ENCODE assay signal across 9 mouse cellular contexts in genomic region chr12:104066241-104066640, GRCm38 (mm10). TPM values are rescaled to one million over a fixed set of nuclear protein-coding genes. Genes with fewer than 3 reads are reported as not detected.
DNase-seq lines count a peak whose midpoint lies in the region; ATAC-seq and TF ChIP-seq lines count a peak whose summit lies in the region.
"Had no signal": no experiment of that assay in that cellular context is flagged by ENCODE, and none has a peak within 500 bp of the region (broad histone marks: within the 10 kb centered on the region; RNA-seq: fewer than 3 reads in every experiment).

No protein-coding gene starts in this region.

- no peak for TF ChIP-seq EP300 in CH12.LX (IDR thresholded peaks at IDR 0.05; ENCODE audit: low read length)

- no peaks in the 10 kb centered on the region for H3K4me1 ChIP-seq in hindbrain, embryonic 10.5 days (replicated peaks)
- no peaks in the 10 kb centered on the region for H3K4me1 ChIP-seq in hindbrain, embryonic 16.5 days (ENCODE audit: control insufficient read depth, insufficient read depth, low read depth, low read length)
- peaks cover 15 to 65% of the 10 kb centered on the region in 2 experiments for H3K4me1 ChIP-seq in CH12.LX (ENCODE audit: control insufficient read depth in 1 of 2, insufficient read depth in 2 of 2)
- H3K4me1 ChIP-seq: liver, embryonic 13.5 days had no signal

- no peaks in the 10 kb centered on the region for H3K36me3 ChIP-seq in hindbrain, embryonic 10.5 days
- no peaks in the 10 kb centered on the region for H3K36me3 ChIP-seq in hindbrain, embryonic 16.5 days (ENCODE audit: control insufficient read depth, insufficient read depth, low read length)
- H3K36me3 ChIP-seq in CH12.LX (replicated peaks in 1 of 2; ENCODE audit: control insufficient read depth in 1 of 2, insufficient read depth in 1 of 2, low read length in 1 of 2), result no peaks in the 10 kb centered on the region
- no peaks in the 10 kb centered on the region for H3K36me3 ChIP-seq in myocyte (ENCODE audit: control insufficient read depth, insufficient read depth)
- H3K36me3 ChIP-seq: liver, embryonic 13.5 days had no signal

- WGBS in hindbrain, embryonic 10.5 days, result 28% methylated on average over 8 of the region's 8 CpGs
- 20% methylated on average over 8 of the region's 8 CpGs for WGBS in hindbrain, embryonic 16.5 days

- peak overlapping the region; percentile 57 for H3K27ac ChIP-seq in hindbrain, embryonic 10.5 days
- H3K27ac ChIP-seq in hindbrain, embryonic 16.5 days (ENCODE audit: low read depth, low read length), result no peak overlapping the region
- no peak overlapping the region for H3K27ac ChIP-seq in CH12.LX (ENCODE audit: insufficient read depth, low read depth)
- H3K27ac ChIP-seq: liver, embryonic 13.5 days had no signal

- no peaks in the 10 kb centered on the region for H3K27me3 ChIP-seq in hindbrain, embryonic 10.5 days (ENCODE audit: insufficient read depth, poor library complexity, severe bottlenecking)
- H3K27me3 ChIP-seq in hindbrain, embryonic 16.5 days (replicated peaks; ENCODE audit: control insufficient read depth, insufficient read depth, low read length), result no peaks in the 10 kb centered on the region
- H3K27me3 ChIP-seq in CH12.LX (replicated peaks) (peaks cover 10% of the 10 kb centered on the region), myocyte (ENCODE audit: control insufficient read depth, insufficient read depth, insufficient read length) (no peaks in the 10 kb centered on the region)
- H3K27me3 ChIP-seq: liver, embryonic 13.5 days had no signal

- in situ Hi-C loops in CH12.LX (cut with MboI; ENCODE audit: low pct_ligation_motif_present, low pct_unique_long_range_greater_than_20kb, low sequenced_read_pairs), result no loop called here

- peak; percentile 80 for DNase-seq in hindbrain, embryonic 10.5 days (ENCODE audit: low spot score)
- DNase-seq in CH12.LX (ENCODE audit: extremely low read depth), result peak; percentile 74
- peak; percentile 15 for DNase-seq in c-Kit-positive CD71-positive TER-119-negative erythroid progenitor cells, embryonic 14.5 days (ENCODE audit: low read depth)
- peak; percentile 75 to 83 for DNase-seq in layer of hippocampus, postnatal 10 days (ENCODE audit: low spot score in 2 of 2)
- peak; percentile 33 for DNase-seq in thymus, postnatal 25 days
- DNase-seq: liver, embryonic 13.5 days had no signal

- H3K9ac ChIP-seq in hindbrain, embryonic 16.5 days (ENCODE audit: low read depth, low read length), result no peak overlapping the region
- H3K9ac ChIP-seq in CH12.LX (ENCODE audit: insufficient read depth, low read depth), result no peak overlapping the region
- H3K9ac ChIP-seq: liver, embryonic 13.5 days had no signal

- dilution Hi-C loops in CH12.LX (cut with MboI; ENCODE audit: extremely low pct_ligation_motif_present, extremely low pct_unique_long_range_greater_than_20kb, low sequenced_read_pairs), result no loop called here

- H3K9me3 ChIP-seq in hindbrain, embryonic 10.5 days, result no peaks in the 10 kb centered on the region
- H3K9me3 ChIP-seq in hindbrain, embryonic 16.5 days (ENCODE audit: control insufficient read depth, low read length), result no peaks in the 10 kb centered on the region
- no peaks in the 10 kb centered on the region for H3K9me3 ChIP-seq in CH12.LX (replicated peaks; ENCODE audit: low read length)
- H3K9me3 ChIP-seq: liver, embryonic 13.5 days had no signal

- TF ChIP-seq POLR2A in CH12.LX (IDR thresholded peaks at IDR 0.05; ENCODE audit: low read depth, low read length) (no peak), myocyte (IDR thresholded peaks at IDR 0.05; ENCODE audit: insufficient read length, low read depth) (no peak)

- TF ChIP-seq CTCF in CH12.LX (conservative IDR thresholded peaks at IDR 0.05 in 1 of 2, IDR thresholded peaks at IDR 0.05 in 1 of 2; ENCODE audit: low read depth in 2 of 2, low read length in 2 of 2), result peak; percentile 73 to 76

- no peak overlapping the region for H3ac ChIP-seq in myocyte (ENCODE audit: control insufficient read depth, insufficient read length)

- ATAC-seq in hindbrain, embryonic 16.5 days, result no peak
- peak; percentile 54 for ATAC-seq in granulocyte monocyte progenitor cell, adult 5-6 weeks (replicated peaks; ENCODE audit: poor library complexity, severe bottlenecking)

- no peaks in the 10 kb centered on the region for H3K79me2 ChIP-seq in CH12.LX (replicated peaks; ENCODE audit: control insufficient read depth, extremely low read depth, insufficient read depth, poor library complexity, severe bottlenecking)
- no peaks in the 10 kb centered on the region for H3K79me2 ChIP-seq in myocyte (ENCODE audit: control insufficient read depth, insufficient read depth)

- H3K4me2 ChIP-seq in hindbrain, embryonic 16.5 days (ENCODE audit: low read length), result no peak overlapping the region
- H3K4me2 ChIP-seq in CH12.LX (ENCODE audit: insufficient read depth, low read depth, poor library complexity, severe bottlenecking) (no peak overlapping the region), myocyte (ENCODE audit: low read depth) (peak overlapping the region; percentile 8)
- H3K4me2 ChIP-seq: liver, embryonic 13.5 days had no signal

- TF ChIP-seq RAD21 in CH12.LX (IDR thresholded peaks at IDR 0.05; ENCODE audit: low read depth, low read length), result peak; percentile 50

- H3K4me3 ChIP-seq in hindbrain, embryonic 10.5 days, result no peak overlapping the region
- no peak overlapping the region for H3K4me3 ChIP-seq in hindbrain, embryonic 16.5 days (ENCODE audit: low read length)
- H3K4me3 ChIP-seq in CH12.LX (replicated peaks in 1 of 3; ENCODE audit: low read depth in 2 of 3, low read length in 2 of 3, poor library complexity in 1 of 3) (no peak overlapping the region), myocyte (no peak overlapping the region)
- H3K4me3 ChIP-seq: liver, embryonic 13.5 days had no signal

TF ChIP-seq in CH12.LX, 34 proteins besides CTCF, POLR2A, EP300 and RAD21:
- TF ChIP-seq RCOR1 (conservative IDR thresholded peaks at IDR 0.05; ENCODE audit: low read depth, low read length), result no peak
- TF ChIP-seq SMC3 (IDR thresholded peaks at IDR 0.05; ENCODE audit: low read depth, low read length), result peak; percentile 42

TF ChIP-seq in myocyte, 11 proteins besides CTCF, POLR2A, EP300 and RAD21 (continues in another document):
- no peak for TF ChIP-seq TCF3 (IDR thresholded peaks at IDR 0.05; ENCODE audit: insufficient read length, low read depth)
- TF ChIP-seq E2F4 (IDR thresholded peaks at IDR 0.05; ENCODE audit: insufficient read depth), result no peak
- no peak for TF ChIP-seq MYOD1 (IDR thresholded peaks at IDR 0.05; ENCODE audit: control insufficient read depth in 1 of 3, insufficient read length in 2 of 3, low read depth in 2 of 3)
- TF ChIP-seq USF1 (IDR thresholded peaks at IDR 0.05; ENCODE audit: low read depth), result no peak
- TF ChIP-seq SRF (IDR thresholded peaks at IDR 0.05; ENCODE audit: control insufficient read depth, insufficient read length, low read depth), result no peak
- TF ChIP-seq POLR2AphosphoS2 (IDR thresholded peaks at IDR 0.05; ENCODE audit: insufficient read length, low read depth), result no peak
- TF ChIP-seq TCF12 (IDR thresholded peaks at IDR 0.05; ENCODE audit: insufficient read depth, poor library complexity, severe bottlenecking), result no peak
- no peak for TF ChIP-seq CEBPB (IDR thresholded peaks at IDR 0.05; ENCODE audit: insufficient read depth, poor library complexity, severe bottlenecking)
- TF ChIP-seq MAX (IDR thresholded peaks at IDR 0.05; ENCODE audit: low read depth), result no peak

RNA-seq across cellular contexts. Expression of gene Serpina12, which starts 22.0 kb away (rescaled TPM):
- polyA plus RNA-seq in hindbrain, embryonic 10.5 days (2016; fragmentation: Nextera tagmentation; extraction: Ambion mirVana), result not detected in 2 replicates
- polyA plus RNA-seq in hindbrain, embryonic 16.5 days (2015; fragmentation: Nextera tagmentation; extraction: Ambion mirVana), result not detected in 2 replicates
- total RNA-seq in CH12.LX (2012; rRNA removed) (not detected in 2 replicates), CH12.LX (2014; rRNA removed) (not detected in 2 replicates)
- polyA plus RNA-seq in CH12.LX (2012; ENCODE audit: insufficient read length, low read depth) (0.08 and 0.09 TPM in 2 replicates), myocyte (2012; fragmentation: generic; extraction: Trizol) (0.16 TPM)
- total RNA-seq in granulocyte monocyte progenitor cell, adult 5-6 weeks (2014; fragmentation: Nextera tagmentation), result not detected in 2 replicates
- 0.13 TPM in 1 of 2 replicates, not detected in the other for total RNA-seq in granulocyte monocyte progenitor cell, adult 5-6 weeks (2017)
- total RNA-seq in layer of hippocampus, postnatal 10 days (2021), result not detected
- polyA plus RNA-seq: liver, embryonic 13.5 days had no signal

RNA-seq across cellular contexts. Expression of gene Serpina5, which starts 34.7 kb away (rescaled TPM):
- not detected in 2 replicates for polyA plus RNA-seq in hindbrain, embryonic 10.5 days (2016; fragmentation: Nextera tagmentation; extraction: Ambion mirVana)
- polyA plus RNA-seq in hindbrain, embryonic 16.5 days (2015; fragmentation: Nextera tagmentation; extraction: Ambion mirVana), result not detected in 2 replicates
- total RNA-seq in CH12.LX (2012; rRNA removed), result not detected in 2 replicates
- not detected in 2 replicates for total RNA-seq in CH12.LX (2014; rRNA removed)
- not detected in 2 replicates for polyA plus RNA-seq in CH12.LX (2012; ENCODE audit: insufficient read length, low read depth)
- not detected in 2 replicates for total RNA-seq in granulocyte monocyte progenitor cell, adult 5-6 weeks (2014; fragmentation: Nextera tagmentation)
- total RNA-seq in granulocyte monocyte progenitor cell, adult 5-6 weeks (2017), result not detected in 2 replicates
- not detected for total RNA-seq in layer of hippocampus, postnatal 10 days (2021)
- not detected for polyA plus RNA-seq in myocyte (2012; fragmentation: generic; extraction: Trizol)

RNA-seq across cellular contexts. Expression of gene Serpina3a, which starts 46.3 kb away (rescaled TPM):
- not detected in 2 replicates for polyA plus RNA-seq in hindbrain, embryonic 10.5 days (2016; fragmentation: Nextera tagmentation; extraction: Ambion mirVana)
- not detected in 2 replicates for polyA plus RNA-seq in hindbrain, embryonic 16.5 days (2015; fragmentation: Nextera tagmentation; extraction: Ambion mirVana)
- total RNA-seq in CH12.LX (2012; rRNA removed) (not detected in 2 replicates), CH12.LX (2014; rRNA removed) (not detected in 2 replicates)
- polyA plus RNA-seq in CH12.LX (2012; ENCODE audit: insufficient read length, low read depth) (not detected in 2 replicates), myocyte (2012; fragmentation: generic; extraction: Trizol) (not detected)
- total RNA-seq in granulocyte monocyte progenitor cell, adult 5-6 weeks (2014; fragmentation: Nextera tagmentation), result not detected in 2 replicates
- total RNA-seq in granulocyte monocyte progenitor cell, adult 5-6 weeks (2017), result not detected in 2 replicates
- not detected for total RNA-seq in layer of hippocampus, postnatal 10 days (2021)
- polyA plus RNA-seq: liver, embryonic 13.5 days had no signal

RNA-seq across cellular contexts. Expression of gene Serpina9, which starts 52.7 kb away (rescaled TPM):
- not detected in 2 replicates for polyA plus RNA-seq in hindbrain, embryonic 10.5 days (2016; fragmentation: Nextera tagmentation; extraction: Ambion mirVana)
- 0.09 and 0.27 TPM in 2 replicates for polyA plus RNA-seq in hindbrain, embryonic 16.5 days (2015; fragmentation: Nextera tagmentation; extraction: Ambion mirVana)
- total RNA-seq in CH12.LX (2012; rRNA removed) (0.08 and 0.13 TPM in 2 replicates), CH12.LX (2014; rRNA removed) (0.36 and 0.42 TPM in 2 replicates)
- polyA plus RNA-seq in CH12.LX (2012; ENCODE audit: insufficient read length, low read depth) (0.23 TPM in 1 of 2 replicates, not detected in the other), myocyte (2012; fragmentation: generic; extraction: Trizol) (0.14 TPM)
- total RNA-seq in granulocyte monocyte progenitor cell, adult 5-6 weeks (2014; fragmentation: Nextera tagmentation), result not detected in 2 replicates
- not detected in 2 replicates for total RNA-seq in granulocyte monocyte progenitor cell, adult 5-6 weeks (2017)
- under 1 TPM in 1 of 2 experiments, not detected in 1; 0.21 TPM for total RNA-seq in layer of hippocampus, postnatal 10 days (2021)
- polyA plus RNA-seq: liver, embryonic 13.5 days had no signal

Comparison
In these comparisons a context has a peak if more than half of its experiments do, and no peak if none do; other contexts are left out.
1. DNase-seq: peak in every context shown above with its lines; median percentile 80 in hindbrain, embryonic 10.5 days; 79 in layer of hippocampus, postnatal 10 days; 74 in CH12.LX; 33 in thymus, postnatal 25 days; 15 in c-Kit-positive CD71-positive TER-119-negative erythroid progenitor cells, embryonic 14.5 days.